Mouse (Mus musculus) heart, postnatal 36 days (tissue): Measurements from ENCODE around the gene Gm45521. TPM values are rescaled to one million over a fixed set of nuclear protein-coding genes. Genes with fewer than 3 reads are reported as not detected.

ENCODE experiments used
- DNase-seq, 2 experiments: peaks; one replicate each; pipeline ENCODE4 v3.0.0; 2021 to 2022
- intact Hi-C: fragments of 180-260 bp; cut with DNase I; formaldehyde crosslinking; loops from one replicate; pipeline ENCODE4 v1.15.1; 2025
- total RNA-seq, 2 experiments: library from RNA; stranded (reverse); gene quantifications; 2 replicates each; pipeline ENCODE4 v1.2.3; 2021

Gm45521 gene
- not detected for total RNA-seq

DNA sequence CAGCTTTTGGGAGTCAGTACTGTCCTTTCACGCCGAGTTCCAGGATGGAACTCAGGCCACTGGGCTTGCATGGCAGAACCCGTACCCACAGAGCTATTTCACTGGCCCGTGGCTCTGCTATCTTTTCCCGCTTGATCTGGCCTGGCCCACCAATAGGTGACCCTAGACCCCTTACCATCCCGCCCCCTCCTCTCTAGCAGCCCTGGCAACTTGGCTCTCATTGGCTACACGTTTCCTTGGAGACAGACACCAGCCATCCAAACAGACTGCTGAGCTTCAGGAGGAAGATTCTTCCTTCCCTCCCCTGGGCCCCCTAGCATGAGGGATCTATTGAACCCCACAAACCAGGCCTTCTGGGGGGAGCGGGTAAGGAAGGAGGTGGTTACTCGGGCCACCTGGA is at the start of gene Gm45521:
TSS of gene Gm45521 (plus strand) at position 240 of the 400 bp plus-strand sequence.
- intact Hi-C loops = no loop called here
- no peak for DNase-seq

DNA sequence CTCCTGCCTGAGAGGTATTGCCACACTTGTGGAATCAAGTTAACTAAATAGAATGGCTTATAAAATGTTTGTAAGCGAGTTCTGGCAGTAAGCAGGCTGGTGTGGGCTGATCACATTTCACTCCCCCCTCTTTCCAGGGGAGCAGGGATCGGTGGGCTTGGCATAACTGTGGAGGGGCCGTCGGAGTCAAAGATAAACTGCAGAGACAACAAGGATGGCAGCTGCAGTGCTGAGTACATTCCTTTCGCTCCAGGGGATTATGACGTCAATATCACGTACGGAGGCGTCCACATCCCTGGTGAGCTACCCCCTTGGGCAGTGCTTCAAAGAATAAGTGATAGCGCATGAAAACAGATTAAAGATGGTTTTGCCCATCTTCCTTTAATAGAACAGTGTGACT is 47.6 kb upstream of the Gm45521 start:
- intact Hi-C loops = loop anchor here (5.0 kb wide), 1 partner anchor 92 kb away; the partner anchor contains the start of gene Flnb
- DNase-seq = no peak

DNA sequence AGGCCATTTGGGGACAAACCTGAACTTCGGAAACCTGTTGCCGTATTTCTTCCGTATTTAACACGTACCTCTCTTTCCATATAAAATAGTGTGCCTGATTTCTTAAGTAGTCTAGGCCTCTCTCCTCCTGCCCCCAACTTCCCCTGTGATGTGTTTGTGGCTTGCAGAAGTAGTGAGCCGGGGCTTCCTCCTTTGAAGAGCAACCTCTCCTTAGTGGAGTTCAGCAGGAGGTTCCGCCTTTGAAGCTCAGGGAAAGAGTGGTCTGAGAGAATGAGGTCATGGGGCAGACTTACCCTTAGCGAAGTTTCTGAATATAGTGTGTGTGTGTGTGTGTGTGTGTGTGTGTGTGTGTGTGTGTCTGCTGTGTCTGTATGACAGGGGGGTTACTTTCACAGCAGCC is 43.2 kb upstream of the Gm45521 start:
- no peak for DNase-seq
- intact Hi-C loops = no loop called here

DNA sequence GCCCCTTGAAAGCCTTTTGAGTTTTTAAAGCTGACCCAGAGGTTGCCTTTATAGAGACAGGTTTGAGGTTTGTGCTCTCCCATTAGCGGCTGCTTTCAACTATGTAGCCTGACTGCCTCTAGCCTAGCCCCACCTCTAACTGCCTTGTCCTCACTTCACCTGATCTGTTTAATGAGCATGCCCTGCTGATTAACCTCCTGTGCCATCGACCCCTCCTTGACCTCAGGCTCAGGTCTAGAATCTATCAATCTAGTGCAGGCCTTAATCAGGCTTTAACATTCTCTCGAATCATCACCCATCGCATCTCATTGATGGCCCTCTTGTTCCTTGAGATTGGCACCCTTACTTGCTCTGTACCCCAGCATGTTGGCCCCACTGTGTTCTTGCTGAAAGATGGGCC is 42.6 kb upstream of the Gm45521 start:
- intact Hi-C loops = no loop called here
- no peak for DNase-seq

DNA sequence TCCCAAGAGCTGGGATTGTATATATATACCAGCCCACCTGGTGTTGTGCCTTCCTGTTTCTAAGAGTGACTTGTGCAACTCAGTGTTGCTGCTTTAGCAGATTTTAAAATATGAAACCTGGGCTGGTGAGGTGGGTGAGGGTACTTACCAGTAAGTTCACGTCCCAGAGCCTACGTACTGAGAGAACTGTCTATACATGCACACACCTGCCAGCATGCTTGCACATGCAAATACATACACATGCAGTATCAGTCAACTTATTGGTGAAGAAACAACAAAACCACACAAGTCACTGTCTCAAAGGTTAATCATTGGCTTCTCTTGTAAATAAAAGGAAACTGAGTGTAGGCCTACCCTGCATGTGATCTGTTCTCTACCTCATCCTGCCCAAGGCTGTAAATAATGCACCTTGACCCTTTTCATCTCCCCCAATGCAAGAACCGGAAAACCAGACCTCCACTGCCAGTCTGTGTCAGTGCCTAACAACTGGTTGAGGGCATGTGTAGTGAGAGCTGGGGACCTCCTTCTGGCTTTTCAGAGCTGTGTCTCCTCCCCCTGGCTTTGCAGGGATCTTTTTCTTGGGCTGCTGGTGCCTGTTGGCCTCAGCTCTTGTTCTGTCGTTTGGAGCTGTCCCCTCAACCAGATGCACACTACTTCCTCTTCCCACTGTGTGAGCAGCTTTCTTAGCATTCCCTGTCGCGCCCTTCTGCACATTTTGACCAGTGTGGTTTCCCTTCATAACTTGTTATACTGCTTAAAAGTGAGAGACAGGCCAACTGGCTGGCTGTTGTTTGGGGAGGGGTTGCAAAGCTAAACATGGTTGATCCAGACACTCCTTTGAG is 38.7 kb upstream of the Gm45521 start:
- intact Hi-C loops = no loop called here
- no peak for DNase-seq

DNA sequence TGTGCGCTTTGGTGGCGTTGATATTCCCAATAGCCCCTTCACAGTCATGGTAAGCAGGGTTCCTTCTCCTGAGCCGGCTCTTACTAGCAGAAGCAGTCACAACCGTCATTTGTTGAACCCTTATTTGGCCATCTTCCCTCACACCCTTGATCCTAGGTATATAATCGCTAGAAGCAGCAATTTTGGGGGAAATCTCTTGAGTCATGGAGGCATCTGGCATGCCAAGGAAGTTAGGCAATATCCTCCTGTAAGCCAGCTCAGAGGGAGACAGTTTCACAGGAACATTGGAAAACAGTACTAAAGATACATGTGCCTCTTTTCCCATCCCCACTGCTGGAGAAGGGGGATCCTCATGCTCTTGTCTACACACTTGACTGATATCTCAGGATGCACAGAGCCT is 37.8 kb upstream of the Gm45521 start:
- DNase-seq = no peak
- intact Hi-C loops = no loop called here

DNA sequence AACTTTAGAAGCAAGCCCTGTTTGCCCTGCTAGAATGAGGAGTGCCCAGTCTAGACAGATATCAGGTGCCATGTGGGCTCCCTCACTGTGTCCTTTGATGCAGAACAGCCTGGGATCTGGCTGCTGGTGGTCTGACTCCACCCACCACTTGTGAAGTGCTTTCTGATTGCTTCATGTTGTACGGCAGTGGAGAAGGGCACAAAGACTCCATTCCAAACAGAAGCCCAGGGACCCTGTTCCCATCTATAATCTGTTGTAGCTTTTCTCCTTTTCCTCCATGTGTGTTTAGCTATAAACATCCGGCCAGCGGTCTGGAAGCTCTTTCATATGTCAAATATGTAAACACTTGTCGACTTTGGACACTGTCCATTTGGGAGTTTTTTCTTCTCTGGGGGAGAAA is 37.2 kb upstream of the Gm45521 start:
- intact Hi-C loops = no loop called here

DNA sequence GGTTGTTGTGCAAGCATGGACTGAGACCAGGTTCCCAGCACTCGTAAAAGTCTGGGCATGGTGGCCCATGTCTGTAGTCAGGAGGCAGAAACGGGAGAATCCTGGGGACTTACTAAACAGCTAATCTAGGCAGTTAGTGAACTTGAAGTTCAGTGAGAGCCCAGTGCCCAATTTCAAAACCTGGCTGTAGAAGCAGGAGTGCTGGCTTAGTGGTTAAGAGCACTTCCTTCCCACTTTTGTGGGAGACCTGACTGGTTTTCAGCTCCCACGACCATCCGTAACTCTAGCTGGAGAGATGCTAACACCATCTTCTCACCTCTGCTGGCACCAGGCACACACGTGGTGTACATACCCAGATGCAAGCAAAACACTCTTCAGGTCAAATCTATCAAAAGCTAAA is 35.6 kb upstream of the Gm45521 start:
- intact Hi-C loops = no loop called here
- DNase-seq = no peak

More for the DNA sequence above, 37.2 kb upstream of the Gm45521 start:
- no peak for DNase-seq

DNA sequence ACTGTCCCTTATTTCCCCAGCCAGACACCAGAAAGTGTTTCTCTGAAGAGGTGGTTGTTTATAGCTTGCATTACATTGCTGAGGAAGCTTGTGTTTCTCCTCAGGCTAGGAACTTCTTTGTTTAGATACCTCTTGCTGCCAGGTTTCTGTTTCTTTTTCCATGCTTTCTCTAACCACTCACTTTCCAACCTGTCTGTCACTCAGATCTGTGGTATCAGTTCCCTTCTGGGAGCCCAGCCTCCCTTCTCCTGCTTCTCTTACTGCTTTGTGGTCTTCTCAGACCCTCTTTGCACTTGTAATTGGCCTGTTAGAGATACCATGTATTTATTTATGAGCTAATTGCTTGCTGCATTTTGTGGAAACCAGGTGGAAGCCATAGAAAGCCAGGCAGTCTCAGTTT is 33.5 kb upstream of the Gm45521 start:
- intact Hi-C loops = no loop called here
- no peak for DNase-seq

DNA sequence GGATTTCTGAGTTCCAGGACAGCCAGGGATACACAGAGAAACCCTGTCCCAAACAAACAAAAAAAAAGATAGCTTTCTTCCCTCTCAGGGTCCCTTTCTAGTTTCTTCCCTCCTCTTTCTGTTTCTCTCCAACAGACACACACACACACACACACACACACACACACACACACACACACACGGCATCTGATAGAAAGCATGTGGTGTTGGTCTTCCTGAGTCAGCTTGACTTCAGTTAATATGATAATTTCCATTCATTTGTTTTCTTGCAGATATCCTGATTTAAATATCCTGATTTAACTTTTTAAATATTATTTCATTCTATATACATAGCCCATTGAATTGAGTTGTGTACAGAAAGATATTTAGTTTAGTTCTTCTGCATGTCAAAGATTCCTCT is 28.7 kb upstream of the Gm45521 start:
- intact Hi-C loops = no loop called here
- DNase-seq = no peak

DNA sequence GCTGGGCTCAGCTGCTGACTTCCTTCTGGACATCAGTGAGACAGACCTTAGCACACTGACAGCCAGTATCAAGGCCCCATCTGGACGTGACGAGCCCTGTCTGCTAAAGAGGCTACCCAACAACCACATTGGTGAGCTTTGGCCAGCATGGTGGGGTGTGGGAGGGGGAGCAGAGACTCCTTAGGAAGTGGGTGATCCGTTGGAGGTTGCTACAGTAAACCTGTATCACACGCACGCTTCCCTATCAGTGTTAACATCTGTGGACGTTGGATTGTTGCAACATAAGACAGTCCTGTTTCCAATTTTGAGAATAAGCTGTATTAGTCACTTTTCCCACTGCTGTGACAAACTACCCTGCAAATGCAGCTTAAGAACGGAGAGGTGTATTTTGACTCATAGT is 28.1 kb upstream of the Gm45521 start:
- no peak for DNase-seq
- intact Hi-C loops = no loop called here

DNA sequence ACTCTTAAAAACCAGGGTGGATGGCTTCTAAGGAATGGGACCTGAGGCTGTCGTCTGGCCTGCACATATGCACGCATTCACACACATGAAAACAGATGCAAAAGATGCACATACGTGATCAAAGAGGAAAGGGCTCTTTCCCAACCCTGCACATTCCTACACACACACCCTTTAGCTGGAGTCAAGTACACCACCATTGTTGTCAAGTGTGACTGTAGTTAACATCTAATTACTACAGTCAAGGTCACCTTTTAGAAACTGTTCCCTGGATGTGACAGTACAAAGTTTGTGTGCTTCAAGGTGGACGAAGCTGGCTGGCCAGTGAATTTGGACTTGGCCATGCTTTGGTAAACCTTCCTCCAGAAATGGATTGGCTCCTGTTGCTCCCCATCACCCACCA is 24.9 kb upstream of the Gm45521 start:
- intact Hi-C loops = no loop called here
- DNase-seq = no peak

DNA sequence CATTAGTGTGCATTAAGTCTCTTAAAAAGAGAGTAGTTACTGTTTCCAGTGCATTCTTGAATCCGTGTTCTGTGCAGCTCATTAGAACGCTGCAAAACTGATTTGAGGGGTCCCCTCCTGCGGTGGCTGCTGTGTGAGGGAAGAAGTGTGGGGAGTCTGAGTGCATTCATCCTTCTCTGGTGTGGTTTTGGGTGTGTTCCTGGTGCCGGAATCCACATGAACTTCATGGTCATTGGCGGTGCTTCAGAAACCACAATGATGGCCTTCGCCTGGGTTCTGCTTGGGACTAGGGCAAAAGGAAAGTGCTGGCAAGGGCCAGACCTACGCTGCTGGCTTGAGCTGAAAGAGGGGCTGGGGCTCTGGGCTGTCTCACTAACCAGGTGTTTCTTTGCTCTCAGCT is 22.9 kb upstream of the Gm45521 start:
- no peak for DNase-seq
- intact Hi-C loops = no loop called here

DNA sequence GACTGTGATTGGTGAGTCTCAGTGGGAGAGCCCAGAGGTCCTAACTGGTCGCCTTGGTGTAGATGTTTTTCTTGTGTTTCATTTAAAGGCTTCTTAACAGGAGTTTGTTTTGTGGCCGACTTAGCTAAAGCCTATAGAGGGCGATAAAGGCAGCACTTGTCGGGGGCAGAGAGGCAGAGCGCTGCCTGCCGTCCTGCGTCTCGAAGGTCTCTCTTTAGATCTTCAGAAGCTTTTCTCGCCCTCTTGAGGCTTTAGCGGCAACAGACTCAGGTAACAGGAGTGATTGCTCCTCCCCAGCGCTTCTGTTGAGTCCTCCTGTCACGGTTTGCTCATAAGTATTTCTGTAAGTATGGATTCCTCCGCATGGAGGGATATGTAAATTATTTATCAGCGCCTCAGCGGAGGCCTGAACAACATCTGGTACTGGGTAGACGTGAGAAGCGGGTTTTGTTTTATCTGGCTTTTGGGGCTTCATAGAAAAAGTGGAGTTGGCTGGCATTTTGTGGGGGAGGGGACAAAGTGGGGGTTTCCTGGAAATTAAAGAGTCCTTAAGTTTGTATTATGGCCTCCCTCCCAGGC is 19.9 kb upstream of the Gm45521 start:
- DNase-seq = no peak
- intact Hi-C loops = loop anchor here (5.0 kb wide), 1 partner anchor 50 kb away; no protein-coding TSS in a partner anchor

DNA sequence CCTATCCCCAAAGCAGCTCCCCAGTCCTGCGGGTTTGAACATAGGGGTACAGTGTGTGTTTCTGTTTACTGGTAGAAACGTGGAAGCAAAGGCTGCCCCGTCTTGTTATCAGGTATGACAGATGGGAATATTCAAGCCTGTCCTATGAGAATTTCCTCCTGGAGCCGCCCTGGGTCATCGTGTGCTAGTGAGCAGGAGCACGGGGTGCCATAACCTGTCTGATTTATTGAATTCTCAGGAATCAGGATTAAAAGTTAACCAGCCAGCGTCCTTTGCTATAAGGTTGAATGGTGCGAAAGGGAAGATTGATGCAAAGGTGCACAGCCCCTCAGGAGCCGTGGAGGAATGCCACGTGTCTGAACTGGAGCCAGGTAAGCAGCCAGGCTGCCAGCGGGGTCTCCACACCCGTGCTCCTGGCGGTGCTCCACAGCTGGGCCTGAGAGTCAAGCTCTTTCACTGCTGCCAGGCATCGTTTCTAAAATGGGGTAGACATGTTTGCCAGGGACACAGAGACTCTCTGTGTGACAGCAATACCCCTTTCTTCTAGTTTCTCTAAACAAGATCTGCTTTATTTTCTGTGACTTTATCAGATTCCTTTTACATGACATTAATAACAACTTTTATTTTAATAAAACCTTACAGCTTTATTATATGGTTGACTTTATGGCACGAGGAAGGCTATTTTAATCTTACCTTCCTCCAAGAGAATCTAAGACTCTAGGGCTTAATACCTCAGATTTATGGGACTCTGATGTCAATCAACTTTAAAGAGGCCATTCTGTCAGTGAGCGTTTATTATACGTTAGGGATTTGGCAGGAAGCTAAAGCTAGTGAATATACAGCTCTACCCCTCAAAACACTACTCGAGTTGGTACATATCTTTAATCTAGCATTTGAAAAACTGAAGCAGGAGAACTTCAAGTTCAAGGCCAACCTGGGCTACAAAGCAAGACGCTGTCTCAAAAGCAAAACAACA is 18.0 kb upstream of the Gm45521 start:
- intact Hi-C loops = loop anchor here (5.0 kb wide), 1 partner anchor 52 kb away; no protein-coding TSS in a partner anchor
- no peak for DNase-seq

DNA sequence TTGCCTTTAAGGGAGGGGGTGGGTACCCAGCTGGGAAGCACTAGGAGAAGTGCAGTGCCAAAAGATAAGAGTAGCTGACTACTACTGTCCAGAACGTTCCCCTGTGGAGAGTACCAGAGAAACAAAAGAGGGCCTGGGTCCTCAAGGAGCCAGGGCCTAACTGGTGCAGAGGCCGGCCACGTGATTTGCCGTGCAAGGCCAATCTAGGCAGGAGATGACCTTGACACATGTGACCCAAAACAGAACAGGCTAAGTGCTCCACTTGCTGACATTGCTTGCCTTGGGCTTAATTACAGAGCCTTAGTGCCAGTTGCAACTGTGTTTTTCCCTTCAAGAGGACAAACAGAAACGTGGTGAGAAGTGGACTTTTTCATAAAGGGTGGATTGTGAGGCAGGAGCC is 15.7 kb upstream of the Gm45521 start:
- no peak for DNase-seq
- intact Hi-C loops = no loop called here

DNA sequence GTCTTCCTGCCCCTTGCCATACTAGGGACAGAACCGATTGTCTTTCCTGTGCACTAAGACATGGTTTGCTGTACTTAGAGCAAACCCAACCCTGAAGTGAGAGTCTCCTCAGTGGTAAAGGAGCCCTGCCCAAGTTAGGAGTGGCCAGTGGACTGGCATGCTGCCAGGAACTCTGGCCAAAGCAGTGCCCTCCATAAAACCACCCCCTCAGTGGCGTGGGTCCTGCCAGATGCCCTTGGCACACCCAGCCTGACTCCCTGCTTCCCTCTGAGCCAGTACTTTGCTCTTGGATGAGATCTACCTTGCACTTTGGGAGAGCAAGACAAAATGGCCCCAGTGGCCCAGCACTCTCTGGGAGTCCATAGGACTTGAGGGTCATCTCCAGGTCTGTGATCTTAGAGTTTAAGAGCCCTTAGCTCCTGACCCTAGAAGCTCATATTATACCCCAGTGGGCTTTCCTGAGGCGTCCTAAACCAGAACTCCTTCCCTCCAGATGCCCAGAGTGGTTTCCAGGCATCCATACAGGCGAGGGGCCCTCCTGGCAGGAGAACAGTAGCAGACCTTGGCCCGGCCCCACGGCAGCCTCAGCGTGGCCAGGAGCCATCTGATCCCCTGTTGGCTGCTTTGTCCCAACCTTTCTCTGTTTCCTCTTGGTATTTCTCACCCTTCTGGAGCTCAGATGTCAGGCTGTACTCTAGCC is 13.8 kb upstream of the Gm45521 start:
- peak in 1 of 2 experiments; percentile 31 for DNase-seq
- intact Hi-C loops = no loop called here

DNA sequence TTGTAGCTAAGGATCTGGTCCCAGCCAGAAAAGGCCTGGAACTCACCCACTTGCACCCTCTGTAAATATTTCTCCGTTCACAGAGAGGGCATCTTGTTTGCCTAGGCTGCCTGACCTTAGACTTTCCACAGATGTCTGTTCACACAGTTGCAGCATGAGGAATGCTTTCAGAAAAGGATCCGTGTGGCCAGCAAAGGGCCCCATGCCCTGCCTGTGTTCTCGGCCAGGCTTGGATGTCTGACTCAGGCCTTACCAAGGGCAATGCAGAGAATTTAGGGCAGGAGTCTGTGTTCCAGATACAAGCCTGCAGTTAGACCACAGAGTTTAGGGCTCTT is 13.3 kb upstream of the Gm45521 start:
- no peak for DNase-seq
- intact Hi-C loops = loop anchor here (2.0 kb wide), 1 partner anchor 127 kb away; the partner anchor contains the start of gene Flnb

DNA sequence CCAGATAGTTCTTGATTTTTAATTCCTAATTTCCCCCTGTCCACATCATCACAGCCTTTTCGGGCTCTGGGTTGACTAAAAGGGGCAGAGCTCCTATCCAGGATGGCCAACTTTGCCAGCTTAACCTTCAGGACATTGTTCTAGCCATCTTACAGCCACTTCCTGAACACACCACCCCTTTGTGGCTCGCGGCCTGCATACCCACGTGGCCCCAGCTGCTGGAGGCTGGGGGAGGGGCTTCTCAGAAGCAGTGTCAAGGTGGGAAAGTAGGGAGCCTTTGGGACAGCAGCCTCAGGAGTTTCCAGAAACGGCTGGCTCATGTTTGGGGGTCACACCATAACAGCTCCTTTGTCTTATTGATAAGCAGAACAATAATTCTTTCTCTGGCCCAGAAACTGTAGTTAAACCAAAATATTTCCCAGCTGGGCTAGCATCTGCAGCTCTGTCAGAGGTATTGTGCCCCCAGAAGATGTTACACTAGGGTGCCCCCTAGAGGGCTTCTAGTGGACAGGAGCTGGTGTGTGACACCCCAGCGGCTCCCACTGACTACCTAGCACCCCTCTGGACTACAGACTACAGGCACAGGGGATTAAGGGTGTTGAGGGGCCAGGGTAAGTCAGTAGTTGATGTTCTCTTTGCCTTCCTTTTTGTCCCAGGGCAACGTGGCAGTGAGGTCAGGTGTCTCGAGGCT is 12.6 kb upstream of the Gm45521 start:
- DNase-seq = peak in 1 of 2 experiments; percentile 19
- intact Hi-C loops = loop anchor here (2.0 kb wide), 1 partner anchor 128 kb away; the partner anchor contains the start of gene Flnb

DNA sequence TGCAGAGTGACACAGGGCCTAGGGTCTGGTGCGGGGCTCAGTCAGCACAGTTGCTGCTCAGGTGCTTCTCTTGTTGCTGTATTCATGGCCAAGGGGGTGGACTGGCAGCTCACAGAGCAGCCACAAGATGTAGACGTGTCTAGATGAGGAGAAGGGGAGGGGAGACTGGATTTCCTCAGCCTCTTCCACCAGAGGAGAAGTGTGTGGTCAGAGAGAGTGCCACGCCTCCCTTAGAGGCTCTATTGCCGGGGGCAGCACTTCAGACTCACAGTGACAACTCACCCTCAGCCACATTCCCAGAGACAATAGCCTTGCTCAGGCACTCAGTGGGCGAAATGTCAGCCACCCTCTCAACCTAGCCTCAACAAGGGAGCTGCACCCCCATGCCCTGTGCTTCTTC is 11.8 kb upstream of the Gm45521 start:
- intact Hi-C loops = loop anchor here (2.0 kb wide), 1 partner anchor 128 kb away; the partner anchor contains the start of gene Flnb
- no peak for DNase-seq
